Mouse (Mus musculus) cerebellum, adult (tissue): ENCODE measurements around the gene Cpne4.

Source experiments
- ATAC-seq: cut with Nextera tagmentation; 2 replicates; pipeline ENCODE4 v1.9.2; 2017; ENCODE audit warnings: mild to moderate bottlenecking, moderate library complexity, mixed read lengths; ENCODE audit not compliant: insufficient number of reproducible peaks, low FRiP score, low TSS enrichment

The Cpne4 gene

GRCm38 (mm10) chr9:104854245-104854921 is 307.3 kb downstream of the Cpne4 start:
- no peak for ATAC-seq

DNA sequence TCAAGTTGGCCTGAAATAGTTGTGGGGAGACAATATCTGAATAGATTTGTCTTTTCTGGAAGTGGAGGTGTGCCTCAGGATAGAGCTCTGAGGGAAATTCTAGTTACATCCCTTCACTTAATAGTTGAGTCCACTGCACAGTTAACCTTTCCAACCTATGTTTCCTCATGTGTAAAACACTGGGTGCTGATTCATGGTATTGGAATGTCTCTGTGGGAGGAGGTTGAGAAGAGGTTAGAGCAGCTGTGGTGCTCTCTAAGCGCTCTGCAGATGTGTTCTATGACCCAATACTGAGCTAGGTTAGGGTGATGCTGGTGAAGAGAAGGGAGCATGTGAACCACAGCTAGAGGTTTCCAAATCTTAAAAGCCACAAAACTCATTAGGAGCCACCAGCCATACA is 318.7 kb downstream of the Cpne4 start:
- ATAC-seq: no peak

DNA sequence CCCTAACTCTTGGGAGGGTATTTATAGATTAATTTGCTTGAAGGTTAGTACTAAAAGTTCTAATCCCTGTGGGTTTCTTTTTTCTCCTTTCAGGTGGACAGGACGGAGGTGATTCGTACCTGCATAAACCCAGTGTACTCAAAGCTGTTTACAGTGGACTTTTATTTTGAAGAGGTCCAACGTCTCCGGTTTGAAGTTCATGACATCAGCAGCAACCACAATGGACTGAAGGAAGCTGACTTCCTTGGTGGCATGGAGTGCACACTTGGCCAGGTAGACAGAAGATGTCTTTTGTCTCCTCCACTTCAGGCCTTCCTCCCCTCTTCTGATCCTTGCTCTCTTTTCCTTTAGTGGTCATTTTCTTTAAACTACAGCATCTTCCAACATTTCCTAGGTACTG is 325.5 kb downstream of the Cpne4 start:
- ATAC-seq: no peak

- ATAC-seq: no peak
Measured at GRCm38 (mm10) chr9:104874157-104874556, 327.1 kb downstream of the Cpne4 start.

DNA sequence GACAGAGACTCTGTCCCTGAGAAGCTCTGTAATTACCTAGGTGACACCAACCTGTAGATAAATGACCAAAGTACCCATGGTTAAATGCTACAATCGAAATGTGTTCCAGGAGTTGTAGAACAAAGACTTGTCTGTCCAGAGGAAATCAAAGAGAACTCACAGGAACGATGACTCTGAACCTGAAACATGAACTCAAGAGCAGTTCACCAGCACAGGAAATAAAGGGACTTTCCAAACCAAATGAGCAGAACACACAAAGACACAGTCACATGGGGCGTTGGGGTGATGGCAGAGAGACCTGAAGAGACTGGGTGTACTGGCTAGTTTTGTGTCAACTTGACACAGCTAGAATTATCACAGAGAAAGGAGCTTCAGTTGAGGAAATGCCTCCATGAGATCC is 329.9 kb downstream of the Cpne4 start:
- no peak for ATAC-seq

DNA sequence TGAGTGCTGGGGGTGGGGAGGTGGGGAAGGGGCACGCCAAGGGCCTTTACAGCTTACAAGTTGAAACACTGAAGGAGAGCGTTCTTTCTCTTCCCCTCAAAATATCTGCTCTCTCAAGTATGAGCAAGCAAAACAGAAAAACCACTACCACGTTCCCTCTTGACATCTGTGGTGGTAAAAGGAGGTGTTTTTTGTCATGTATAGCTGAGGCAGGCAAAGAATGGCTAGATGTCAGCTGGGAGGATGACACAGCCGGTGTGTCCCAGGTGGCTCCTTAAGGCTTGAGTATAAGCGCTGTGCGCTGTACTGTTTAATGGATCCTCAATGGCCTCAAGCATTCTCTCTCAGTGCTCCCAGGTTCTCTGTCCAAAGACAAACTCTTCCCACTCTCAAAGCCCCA is 331.5 kb downstream of the Cpne4 start:
- ATAC-seq: no peak

- ATAC-seq: no peak
Measured at GRCm38 (mm10) chr9:104890517-104890916, 343.4 kb downstream of the Cpne4 start.

DNA sequence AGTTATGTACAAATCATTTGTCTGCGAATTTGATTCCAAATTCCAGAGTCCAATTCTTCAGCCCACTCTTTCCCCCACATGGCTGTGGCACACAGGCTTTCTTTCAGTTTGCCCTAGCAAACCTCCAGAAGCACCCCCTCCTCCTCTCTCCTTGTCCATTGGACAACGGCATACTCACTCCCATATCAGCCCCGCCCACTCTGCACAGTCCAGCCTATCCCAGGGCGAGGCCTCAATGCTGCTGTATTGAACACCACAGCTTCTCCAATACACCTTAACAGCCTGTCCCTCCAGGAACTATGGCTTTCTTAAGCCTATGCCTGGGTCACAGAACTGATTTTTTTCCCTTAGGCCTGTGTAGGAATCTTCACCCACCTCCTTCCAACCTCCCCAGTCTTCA is 348.3 kb downstream of the Cpne4 start:
- no peak for ATAC-seq

- ATAC-seq: no peak
Measured at GRCm38 (mm10) chr9:104901118-104901517, 354.0 kb downstream of the Cpne4 start.

DNA sequence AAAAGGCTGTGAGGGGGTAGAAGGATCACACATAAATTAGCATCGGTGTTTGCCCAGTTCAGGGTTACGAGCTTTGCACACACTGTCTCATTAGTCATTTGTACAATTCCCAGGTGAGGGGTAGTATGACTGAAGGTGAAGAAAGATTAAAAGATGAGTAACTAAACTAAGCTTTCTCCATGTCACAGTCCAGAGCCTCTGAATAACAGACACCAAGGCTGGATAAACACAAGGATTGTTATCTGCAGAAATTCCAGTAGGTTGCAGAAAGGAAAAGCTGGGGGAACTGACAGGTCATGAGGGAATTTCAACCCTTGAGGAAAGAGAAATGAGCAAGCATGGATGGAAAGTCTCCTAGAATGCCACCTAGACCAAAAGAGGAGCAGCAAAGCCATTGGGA is 354.7 kb downstream of the Cpne4 start:
- ATAC-seq: no peak

DNA sequence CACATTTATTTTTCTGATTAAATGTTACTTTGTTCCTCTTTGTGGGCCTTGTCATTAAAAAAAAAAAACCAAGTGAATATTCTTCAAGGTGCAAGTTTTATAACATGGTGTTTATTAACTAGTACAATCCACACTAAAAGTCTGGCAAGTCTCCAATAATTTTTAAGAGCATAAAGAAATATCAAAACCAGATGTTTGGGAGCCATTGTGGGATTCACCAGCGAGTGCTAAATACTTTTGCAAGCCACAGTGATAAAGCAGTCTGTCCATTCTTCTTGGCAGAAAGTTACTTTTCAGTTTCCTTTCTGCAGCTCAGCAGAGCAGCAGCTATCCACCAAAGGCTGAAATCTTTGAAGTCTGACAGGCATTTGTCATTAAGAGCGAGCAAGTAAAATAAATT is 365.6 kb downstream of the Cpne4 start:
- no peak for ATAC-seq

- no peak for ATAC-seq
Measured at GRCm38 (mm10) chr9:104913327-104913726, 366.2 kb downstream of the Cpne4 start.

DNA sequence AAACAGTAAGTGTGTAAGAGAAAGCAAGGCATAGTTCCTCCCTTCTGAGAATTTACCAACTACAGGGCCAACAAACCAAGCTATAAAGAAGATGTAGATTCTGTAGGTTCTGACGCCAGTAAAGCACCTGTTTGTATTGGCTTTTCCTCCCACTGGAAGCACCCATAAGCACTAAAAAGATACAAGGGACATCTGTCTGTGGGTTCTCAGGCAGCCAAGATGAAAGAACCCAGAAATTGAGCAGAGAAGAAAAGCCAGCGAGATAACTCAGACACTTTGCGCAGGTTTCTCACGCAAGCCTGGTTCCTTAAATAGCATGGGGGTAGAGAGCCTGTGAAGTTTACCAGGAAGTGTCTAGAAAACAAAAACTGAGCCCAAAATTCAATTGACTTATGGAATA is 374.1 kb downstream of the Cpne4 start:
- ATAC-seq: no peak

DNA sequence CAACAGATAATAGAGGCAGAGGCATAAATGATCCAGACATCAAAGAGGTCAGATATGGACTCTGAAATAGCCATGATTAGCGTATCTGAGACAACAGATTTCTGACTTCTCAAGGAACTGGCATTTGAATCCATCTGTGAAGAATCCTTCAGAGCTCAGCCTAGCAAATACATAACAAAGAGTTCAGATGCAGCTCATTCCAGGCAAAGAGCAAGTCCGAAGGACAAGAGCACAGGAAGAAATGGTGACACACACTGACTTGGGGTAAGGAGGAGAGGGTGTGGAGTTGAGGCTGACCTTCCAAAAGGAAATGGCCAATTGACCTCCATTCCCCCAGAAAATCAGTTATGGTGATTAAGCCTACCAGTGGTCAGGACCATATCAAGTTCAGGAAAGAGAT is 375.0 kb downstream of the Cpne4 start:
- ATAC-seq: no peak

GRCm38 (mm10) chr9:104928806-104929205 is 381.7 kb downstream of the Cpne4 start:
- no peak for ATAC-seq

GRCm38 (mm10) chr9:104940389-104940788 is 393.3 kb downstream of the Cpne4 start:
- 0 out of 2 replicates have a peak, but pooled peaks have one; percentile 20 for ATAC-seq

DNA sequence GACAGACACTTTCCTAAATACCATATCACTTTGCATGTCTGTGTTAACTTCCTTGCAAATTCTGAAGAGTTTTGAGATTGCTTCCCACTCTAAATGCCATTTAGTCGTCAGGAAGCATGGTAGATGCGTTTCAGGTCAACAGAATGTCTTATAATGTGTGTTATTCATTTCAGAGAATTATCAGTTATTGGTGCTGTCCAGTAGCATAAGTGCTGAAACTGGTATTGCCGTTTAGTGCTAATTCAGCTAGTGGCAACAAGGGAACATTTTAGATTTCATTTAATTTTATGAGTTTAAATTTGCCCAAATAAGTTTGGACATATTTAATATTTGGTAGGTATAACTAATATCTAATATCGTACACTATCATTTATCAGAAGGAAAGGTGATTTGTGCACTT is 403.5 kb downstream of the Cpne4 start:
- no peak for ATAC-seq

- no peak for ATAC-seq
Measured at GRCm38 (mm10) chr9:104952176-104952575, 405.1 kb downstream of the Cpne4 start.

- no peak for ATAC-seq
Measured at GRCm38 (mm10) chr9:104972828-104973227, 425.7 kb downstream of the Cpne4 start.

DNA sequence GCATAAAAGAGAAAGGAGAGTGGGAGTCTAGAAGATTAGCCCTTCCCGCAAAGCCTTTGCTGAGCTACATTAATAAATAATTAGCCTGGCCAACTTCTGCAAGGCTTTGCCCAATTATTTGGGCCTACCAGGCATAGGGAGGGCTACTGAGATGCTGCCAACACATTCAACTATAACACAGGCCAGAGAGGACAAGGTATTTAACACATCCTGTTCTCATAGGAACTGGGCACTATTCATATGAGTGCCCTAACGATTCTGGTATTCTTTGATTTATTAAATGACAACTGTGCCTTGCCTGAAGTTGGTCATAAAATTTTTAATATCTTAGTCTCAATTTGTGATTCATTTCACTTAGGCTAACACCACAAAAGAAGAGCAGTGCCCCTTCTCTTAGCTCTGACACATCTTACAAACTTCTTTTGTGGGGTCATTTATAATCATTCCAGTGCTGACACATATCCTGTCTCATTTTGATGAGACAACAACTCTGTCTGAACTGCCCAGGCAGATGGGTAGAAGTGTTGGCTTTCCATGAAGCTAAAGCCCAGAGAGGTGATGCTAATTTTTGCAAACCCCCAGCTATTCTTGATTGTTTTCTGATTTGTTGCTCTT is 435.0 kb downstream of the Cpne4 start:
- no peak for ATAC-seq

- no peak for ATAC-seq
Measured at GRCm38 (mm10) chr9:104998225-104998624, 451.1 kb downstream of the Cpne4 start.

- ATAC-seq: no peak
Measured at GRCm38 (mm10) chr9:105010721-105011120, 463.6 kb downstream of the Cpne4 start.
